Mouse (Mus musculus): ENCODE results near the gene Myl4. TPM values are rescaled to one million over a fixed set of nuclear protein-coding genes. Genes with fewer than 3 reads are reported as not detected.
A peak's percentile ranks its signal among the peaks of the same experiment; 100 is the strongest.

Myl4 gene
- 100 to 1,000 TPM; 484 to 619 TPM for total RNA-seq (2021)
- polyA plus RNA-seq (2012; rRNA removed), result 1,288 and 1,402 TPM in 2 replicates
- long read RNA-seq, transcript Myl4-202 (7 exons, 900 nt), result major isoform, 141 of 446 reads
- long read RNA-seq, partial matches to known transcripts, result 296 of 446 reads
- long read RNA-seq, other reads (novel, unspliced or antisense), result 9 of 446 reads

GRCm38 (mm10) chr11:104550406-104550974 is at the start of gene Myl4, which contains the start of gene Cdc27:
TSS of gene Myl4 (plus strand) at chr11:104550663.
TSS of gene Cdc27 (minus strand) at chr11:104550620.
- Histone ChIP-seq H3K36me3 (ENCODE audit: control insufficient read depth, insufficient read depth, low read length) (peaks cover 11% of the 10 kb centered on the region), H3K27me3 (ENCODE audit: control insufficient read depth, insufficient read depth, low read length) (no peaks in the 10 kb centered on the region), H3K4me3 (peak within 1 kb of the TSS; percentile 96), H3K9ac (ENCODE audit: low read depth, low read length) (peak within 1 kb of the TSS; percentile 99), H3K27ac (peak within 1 kb of the TSS; percentile 98), H3K4me1 (ENCODE audit: control insufficient read depth, insufficient read depth, low read length) (peaks cover 6% of the 10 kb centered on the region), H3K79me2 (replicated peaks; ENCODE audit: control insufficient read depth, insufficient read depth, low read length) (peaks cover 2% of the 10 kb centered on the region)
- WGBS, result under 1% methylated on average over 35 of the region's 35 CpGs
- intact Hi-C loops (cut with DNase I), result no loop called here
- peak; percentile 40; the same call in 1 of the 2 replicates for TF ChIP-seq EP300 (IDR thresholded peaks at IDR 0.05; ENCODE audit: insufficient read depth, low read depth, low read length)
- peak; percentile 26; the same call in 1 of the 2 replicates for TF ChIP-seq CTCF (IDR thresholded peaks at IDR 0.05)
- TF ChIP-seq POLR2A (IDR thresholded peaks at IDR 0.05; ENCODE audit: insufficient read depth, low read depth, low read length), result peak; percentile 24; the same call in 1 of the 2 replicates
- peak; percentile 98 to 100 for DNase-seq

- peaks cover 2% of the 10 kb centered on the region; the same call in 1 of the 2 replicates for H3K36me3 ChIP-seq (ENCODE audit: control insufficient read depth, insufficient read depth, low read length)
Observed at GRCm38 (mm10) chr11:104508455-104508854, 42.0 kb upstream of the Myl4 start.

DNA sequence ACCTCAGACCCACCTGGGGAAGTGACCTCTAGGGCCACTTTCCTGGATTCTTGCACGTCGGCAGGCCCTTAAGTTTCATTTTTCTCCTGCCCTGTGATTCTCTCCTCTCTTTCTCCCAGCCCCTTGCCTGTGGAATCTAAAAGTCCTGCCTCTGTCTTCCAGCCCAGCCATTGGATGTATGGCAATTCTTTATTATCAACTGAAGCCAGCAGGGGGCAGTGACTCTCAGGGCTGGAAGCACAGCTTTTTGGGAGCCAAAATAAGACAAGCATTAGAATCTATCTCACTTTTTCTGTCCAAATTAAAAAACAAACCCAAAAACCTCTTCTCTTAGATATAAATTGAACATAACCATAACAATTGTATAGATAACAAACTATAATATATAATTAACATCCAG is 39.9 kb upstream of the Myl4 start:
- Histone ChIP-seq H3K27ac (no peak overlapping the region), H3K4me1 (ENCODE audit: control insufficient read depth, insufficient read depth, low read length) (no peaks in the 10 kb centered on the region), H3K4me3 (no peak overlapping the region), H3K79me2 (replicated peaks; ENCODE audit: control insufficient read depth, insufficient read depth, low read length) (no peaks in the 10 kb centered on the region), H3K27me3 (ENCODE audit: control insufficient read depth, insufficient read depth, low read length) (no peaks in the 10 kb centered on the region), H3K9ac (ENCODE audit: low read depth, low read length) (no peak overlapping the region), H3K36me3 (ENCODE audit: control insufficient read depth, insufficient read depth, low read length) (peaks cover 2% of the 10 kb centered on the region; the same call in 1 of the 2 replicates)
- peak; percentile 66 for TF ChIP-seq CTCF (IDR thresholded peaks at IDR 0.05)
- no peak for TF ChIP-seq POLR2A (IDR thresholded peaks at IDR 0.05; ENCODE audit: insufficient read depth, low read depth, low read length)
- 87% methylated on average over 2 of the region's 2 CpGs for WGBS
- intact Hi-C loops (cut with DNase I), result no loop called here
- no peak for DNase-seq

More at GRCm38 (mm10) chr11:104508455-104508854, 42.0 kb upstream of the Myl4 start:
- H3K27ac ChIP-seq, result no peak overlapping the region
- no peak for DNase-seq
- WGBS, result 83% methylated on average over 4 of the region's 4 CpGs
- H3K4me1 ChIP-seq (ENCODE audit: control insufficient read depth, insufficient read depth, low read length), result no peaks in the 10 kb centered on the region
- no peak overlapping the region for H3K9ac ChIP-seq (ENCODE audit: low read depth, low read length)
- TF ChIP-seq POLR2A (IDR thresholded peaks at IDR 0.05; ENCODE audit: insufficient read depth, low read depth, low read length), result no peak
- no peak for TF ChIP-seq CTCF (IDR thresholded peaks at IDR 0.05)
- H3K27me3 ChIP-seq (ENCODE audit: control insufficient read depth, insufficient read depth, low read length), result no peaks in the 10 kb centered on the region
- H3K4me3 ChIP-seq, result no peak overlapping the region
- intact Hi-C loops (cut with DNase I), result loop anchor here (5.0 kb wide), 1 partner anchor 191 kb away; no protein-coding TSS in a partner anchor
- H3K79me2 ChIP-seq (replicated peaks; ENCODE audit: control insufficient read depth, insufficient read depth, low read length), result no peaks in the 10 kb centered on the region

GRCm38 (mm10) chr11:104512436-104512835 is 38.0 kb upstream of the Myl4 start:
- no peaks in the 10 kb centered on the region for H3K4me1 ChIP-seq (ENCODE audit: control insufficient read depth, insufficient read depth, low read length)
- 87% methylated on average over 4 of the region's 4 CpGs for WGBS
- no peaks in the 10 kb centered on the region; the same call in 1 of the 2 replicates for H3K36me3 ChIP-seq (ENCODE audit: control insufficient read depth, insufficient read depth, low read length)
- H3K79me2 ChIP-seq (replicated peaks; ENCODE audit: control insufficient read depth, insufficient read depth, low read length), result no peaks in the 10 kb centered on the region
- no peak overlapping the region for H3K9ac ChIP-seq (ENCODE audit: low read depth, low read length)
- H3K4me3 ChIP-seq, result no peak overlapping the region
- no peak for DNase-seq
- no peak overlapping the region for H3K27ac ChIP-seq
- H3K27me3 ChIP-seq (ENCODE audit: control insufficient read depth, insufficient read depth, low read length), result no peaks in the 10 kb centered on the region
- TF ChIP-seq EP300 (IDR thresholded peaks at IDR 0.05; ENCODE audit: insufficient read depth, low read depth, low read length) (no peak), CTCF (IDR thresholded peaks at IDR 0.05) (no peak), POLR2A (IDR thresholded peaks at IDR 0.05; ENCODE audit: insufficient read depth, low read depth, low read length) (no peak)
- intact Hi-C loops (cut with DNase I), result no loop called here

DNA sequence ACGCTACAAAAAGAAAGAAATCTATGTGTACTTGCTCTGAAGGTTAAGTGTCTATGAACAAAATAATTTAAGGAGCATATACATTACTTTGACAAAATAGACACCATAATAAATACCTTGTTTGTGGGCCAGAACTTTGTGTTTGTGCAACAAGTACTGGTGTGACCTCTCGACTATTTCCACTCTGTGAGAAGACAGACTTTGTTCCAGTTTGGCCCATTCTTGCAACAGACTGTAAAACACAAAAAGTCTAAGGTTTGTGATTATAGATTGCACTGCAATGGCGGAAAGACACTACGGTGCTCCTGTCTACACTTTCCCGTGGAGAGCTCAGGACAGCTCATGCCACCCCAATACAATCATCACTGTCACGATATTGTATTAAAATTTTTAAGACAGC is 24.5 kb upstream of the Myl4 start:
- 95% methylated on average over 6 of the region's 6 CpGs for WGBS
- Histone ChIP-seq H3K9ac (ENCODE audit: low read depth, low read length) (no peak overlapping the region), H3K27me3 (ENCODE audit: control insufficient read depth, insufficient read depth, low read length) (no peaks in the 10 kb centered on the region), H3K4me3 (no peak overlapping the region), H3K4me1 (ENCODE audit: control insufficient read depth, insufficient read depth, low read length) (no peaks in the 10 kb centered on the region), H3K36me3 (ENCODE audit: control insufficient read depth, insufficient read depth, low read length) (peaks cover 7% of the 10 kb centered on the region), H3K79me2 (replicated peaks; ENCODE audit: control insufficient read depth, insufficient read depth, low read length) (no peaks in the 10 kb centered on the region), H3K27ac (no peak overlapping the region)
- DNase-seq, result no peak
- intact Hi-C loops (cut with DNase I), result no loop called here
- TF ChIP-seq POLR2A (IDR thresholded peaks at IDR 0.05; ENCODE audit: insufficient read depth, low read depth, low read length), result no peak
- TF ChIP-seq EP300 (IDR thresholded peaks at IDR 0.05; ENCODE audit: insufficient read depth, low read depth, low read length), result no peak
- TF ChIP-seq CTCF (IDR thresholded peaks at IDR 0.05), result no peak

DNA sequence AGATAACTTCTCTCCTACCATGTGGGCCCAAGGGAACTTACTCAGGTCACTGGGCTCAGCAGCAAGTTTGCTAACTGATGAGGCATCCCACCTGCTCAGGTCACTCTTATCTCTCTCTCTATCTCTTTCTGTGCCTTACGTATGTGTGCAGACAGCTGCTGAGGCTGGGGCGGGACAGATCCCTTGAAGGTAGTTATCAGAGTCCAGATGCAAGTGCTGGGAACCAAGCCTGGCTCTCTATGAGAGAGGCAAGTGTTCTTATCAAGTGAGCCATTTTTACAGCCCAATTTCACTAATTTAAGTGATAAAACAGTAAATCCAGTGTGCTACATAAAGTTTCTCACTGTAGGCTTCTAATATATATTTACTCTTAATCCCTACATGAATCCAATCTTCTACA is 13.6 kb upstream of the Myl4 start:
- WGBS, result 82% methylated on average over 2 of the region's 2 CpGs
- no peak for DNase-seq
- Histone ChIP-seq H3K27ac (no peak overlapping the region), H3K4me3 (no peak overlapping the region), H3K9ac (ENCODE audit: low read depth, low read length) (no peak overlapping the region), H3K79me2 (replicated peaks; ENCODE audit: control insufficient read depth, insufficient read depth, low read length) (peaks cover 8% of the 10 kb centered on the region), H3K4me1 (ENCODE audit: control insufficient read depth, insufficient read depth, low read length) (no peaks in the 10 kb centered on the region; the same call in 1 of the 2 replicates), H3K27me3 (ENCODE audit: control insufficient read depth, insufficient read depth, low read length) (no peaks in the 10 kb centered on the region), H3K36me3 (ENCODE audit: control insufficient read depth, insufficient read depth, low read length) (peaks cover 3% of the 10 kb centered on the region)
- intact Hi-C loops (cut with DNase I), result no loop called here
- TF ChIP-seq POLR2A (IDR thresholded peaks at IDR 0.05; ENCODE audit: insufficient read depth, low read depth, low read length) (no peak), CTCF (IDR thresholded peaks at IDR 0.05) (no peak), EP300 (IDR thresholded peaks at IDR 0.05; ENCODE audit: insufficient read depth, low read depth, low read length) (no peak)
